Mouse (Mus musculus) hindbrain, embryonic 13.5 days (tissue): ENCODE measurements around the gene Nup210l. TPM values are rescaled to one million over a fixed set of nuclear protein-coding genes. Genes with fewer than 3 reads are reported as not detected.
A peak's percentile ranks its signal among the peaks of the same experiment; 100 is the strongest.

ENCODE experiments used
- ATAC-seq: fragments of 200-750 bp; cut with Nextera tagmentation; 2 replicates; pipeline ENCODE4 v1.8.0; 2017; ENCODE audit warnings: moderate TSS enrichment; ENCODE audit not compliant: low FRiP score
- H3K27ac ChIP-seq: fragments of 300-500 bp; sonication (generic); 2 replicates; pipeline ENCODE4 v1.5.1; 2015; ENCODE audit warnings: inconsistent platforms, mild to moderate bottlenecking, moderate library complexity
- H3K27me3 ChIP-seq: fragments of 300-500 bp; sonication (generic); 2 replicates; pipeline ENCODE4 v1.6.1; 2015; ENCODE audit warnings: mild to moderate bottlenecking, inconsistent platforms
- H3K36me3 ChIP-seq: fragments of 300-500 bp; sonication (generic); 2 replicates; pipeline ENCODE4 v1.6.1; 2015; ENCODE audit warnings: mild to moderate bottlenecking, inconsistent platforms
- H3K4me1 ChIP-seq: fragments of 300-500 bp; sonication (generic); replicated peaks from 2 replicates; pipeline ENCODE4 v1.6.1; 2015; ENCODE audit warnings: inconsistent platforms
- H3K4me2 ChIP-seq: fragments of 300-500 bp; sonication (generic); 2 replicates; pipeline ENCODE4 v1.6.1; 2015; ENCODE audit warnings: inconsistent platforms, mild to moderate bottlenecking, moderate library complexity
- H3K4me3 ChIP-seq: fragments of 300-500 bp; sonication (generic); 2 replicates; pipeline ENCODE4 v1.5.1; 2015; ENCODE audit warnings: mild to moderate bottlenecking, inconsistent platforms
- H3K9ac ChIP-seq: fragments of 300-500 bp; sonication (generic); 2 replicates; pipeline ENCODE4 v1.6.1; 2015; ENCODE audit warnings: mild to moderate bottlenecking, inconsistent platforms
- H3K9me3 ChIP-seq: fragments of 300-500 bp; sonication (generic); 2 replicates; pipeline ENCODE4 v1.6.1; 2016; ENCODE audit warnings: inconsistent platforms
- WGBS: fragments of 180-500 bp; shearing (Covaris S2); methylation state at CpG from one replicate; pipeline ENCODE4 v1.1.7; 2015; 5-methylcytosine and 5-hydroxymethylcytosine counted together
- polyA plus RNA-seq: library from polyadenylated mRNA; unstranded; fragments of >200 nt; fragmentation: Nextera tagmentation; extraction: Ambion mirVana; gene quantifications from 2 replicates; pipeline ENCODE4 v1.2.1, GENCODE M21; 2015

Gene Nup210l
- polyA plus RNA-seq = 0.31 and 0.44 TPM in 2 replicates

- Histone ChIP-seq H3K4me3 (no peak within 1 kb of the TSS), H3K27ac (no peak within 1 kb of the TSS), H3K9ac (no peak within 1 kb of the TSS), H3K9me3 (no peaks in the 10 kb centered on the region), H3K27me3 (no peaks in the 10 kb centered on the region), H3K4me1 (no peaks in the 10 kb centered on the region), H3K36me3 (peaks cover 15% of the 10 kb centered on the region), H3K4me2 (no peak within 1 kb of the TSS)
- WGBS = 86% methylated on average over 13 of the region's 13 CpGs
- no peak for ATAC-seq
Measured at GRCm38 (mm10) chr3:90103938-90104337, at the start of gene Nup210l. Gene Nup210l (plus strand): TSS chr3:90104132.

GRCm38 (mm10) chr3:90061549-90061948 lies 42.4 kb upstream of the Nup210l start:
- no peaks in the 10 kb centered on the region for H3K9me3 ChIP-seq

GRCm38 (mm10) chr3:90062539-90062938 lies 41.4 kb upstream of the Nup210l start:
- Histone ChIP-seq H3K27me3 (no peaks in the 10 kb centered on the region), H3K9me3 (no peaks in the 10 kb centered on the region), H3K27ac (no peak overlapping the region), H3K4me3 (no peak overlapping the region), H3K4me2 (no peak overlapping the region), H3K9ac (no peak overlapping the region), H3K4me1 (no peaks in the 10 kb centered on the region), H3K36me3 (peaks cover 66% of the 10 kb centered on the region)
- WGBS = 56% methylated on average over 2 of the region's 2 CpGs
- ATAC-seq = no peak

More at GRCm38 (mm10) chr3:90061549-90061948, 42.4 kb upstream of the Nup210l start:
- Histone ChIP-seq H3K36me3 (peaks cover 75% of the 10 kb centered on the region), H3K9ac (no peak overlapping the region), H3K27ac (no peak overlapping the region), H3K4me3 (no peak overlapping the region), H3K27me3 (no peaks in the 10 kb centered on the region), H3K4me2 (no peak overlapping the region), H3K4me1 (no peaks in the 10 kb centered on the region)
- WGBS = 95% methylated on average over 6 of the region's 6 CpGs
- ATAC-seq = no peak

GRCm38 (mm10) chr3:90064383-90064782 lies 39.5 kb upstream of the Nup210l start:
- Histone ChIP-seq H3K27ac (no peak overlapping the region), H3K9ac (no peak overlapping the region), H3K36me3 (peaks cover 53% of the 10 kb centered on the region), H3K4me2 (no peak overlapping the region), H3K4me3 (no peak overlapping the region), H3K9me3 (no peaks in the 10 kb centered on the region), H3K27me3 (no peaks in the 10 kb centered on the region), H3K4me1 (no peaks in the 10 kb centered on the region)
- 81% methylated on average over 3 of the region's 3 CpGs for WGBS
- no peak for ATAC-seq

- peaks cover 43% of the 10 kb centered on the region for H3K36me3 ChIP-seq
- no peak overlapping the region for H3K4me2 ChIP-seq
- 67% methylated on average over 3 of the region's 3 CpGs for WGBS
- no peak overlapping the region for H3K27ac ChIP-seq
- ATAC-seq = no peak
- H3K9ac ChIP-seq = no peak overlapping the region
- no peaks in the 10 kb centered on the region for H3K27me3 ChIP-seq
- no peaks in the 10 kb centered on the region for H3K9me3 ChIP-seq
- H3K4me1 ChIP-seq = no peaks in the 10 kb centered on the region
- H3K4me3 ChIP-seq = no peak overlapping the region
Measured at GRCm38 (mm10) chr3:90065553-90065952, 38.4 kb upstream of the Nup210l start.

- ATAC-seq = no peak
- no peaks in the 10 kb centered on the region for H3K4me1 ChIP-seq
- no peak overlapping the region for H3K9ac ChIP-seq
- H3K9me3 ChIP-seq = no peaks in the 10 kb centered on the region
- H3K4me3 ChIP-seq = no peak overlapping the region
- 88% methylated on average over 4 of the region's 4 CpGs for WGBS
- peaks cover 21% of the 10 kb centered on the region for H3K36me3 ChIP-seq
- H3K27ac ChIP-seq = no peak overlapping the region
- no peak overlapping the region for H3K4me2 ChIP-seq
- no peaks in the 10 kb centered on the region for H3K27me3 ChIP-seq
Measured at GRCm38 (mm10) chr3:90067851-90068250, 36.1 kb upstream of the Nup210l start.

GRCm38 (mm10) chr3:90069688-90070087 lies 34.2 kb upstream of the Nup210l start:
- Histone ChIP-seq H3K27me3 (no peaks in the 10 kb centered on the region), H3K36me3 (peaks cover 8% of the 10 kb centered on the region; the same call in 1 of the 2 replicates), H3K4me3 (no peak overlapping the region), H3K9ac (no peak overlapping the region), H3K27ac (no peak overlapping the region), H3K4me1 (no peaks in the 10 kb centered on the region), H3K4me2 (no peak overlapping the region), H3K9me3 (no peaks in the 10 kb centered on the region)
- WGBS = 84% methylated on average over 7 of the region's 7 CpGs
- ATAC-seq = no peak

- no peak within 1 kb of the TSS for H3K4me2 ChIP-seq
- no peak within 1 kb of the TSS for H3K4me3 ChIP-seq
- H3K27ac ChIP-seq = no peak within 1 kb of the TSS
- H3K9me3 ChIP-seq = no peaks in the 10 kb centered on the region
- no peaks in the 10 kb centered on the region for H3K27me3 ChIP-seq
- H3K9ac ChIP-seq = no peak within 1 kb of the TSS
- 79% methylated on average over 4 of the region's 4 CpGs for WGBS
- H3K36me3 ChIP-seq = no peaks in the 10 kb centered on the region
- ATAC-seq = no peak
- peaks cover 5% of the 10 kb centered on the region for H3K4me1 ChIP-seq
Measured at GRCm38 (mm10) chr3:90072294-90072693, 31.6 kb upstream of the Nup210l start, which contains the start of gene Tpm3. Gene Tpm3 (plus strand): TSS chr3:90072649.

GRCm38 (mm10) chr3:90076921-90077716 lies 26.8 kb upstream of the Nup210l start:
- no peak for ATAC-seq
- no peaks in the 10 kb centered on the region for H3K27me3 ChIP-seq
- H3K4me2 ChIP-seq = 0 out of 2 replicates have a peak overlapping the region, but pooled peaks have one; percentile 8
- H3K4me1 ChIP-seq = peaks cover 31% of the 10 kb centered on the region
- H3K4me3 ChIP-seq = no peak overlapping the region
- no peaks in the 10 kb centered on the region for H3K9me3 ChIP-seq
- no peak overlapping the region for H3K27ac ChIP-seq
- no peaks in the 10 kb centered on the region for H3K36me3 ChIP-seq
- 10% methylated on average over 5 of the region's 5 CpGs for WGBS
- no peak overlapping the region for H3K9ac ChIP-seq

- no peak overlapping the region for H3K27ac ChIP-seq
- no peaks in the 10 kb centered on the region for H3K36me3 ChIP-seq
- H3K9ac ChIP-seq = no peak overlapping the region
- H3K9me3 ChIP-seq = no peaks in the 10 kb centered on the region
- 62% methylated on average over 5 of the region's 5 CpGs for WGBS
- H3K4me2 ChIP-seq = no peak overlapping the region
- no peak overlapping the region for H3K4me3 ChIP-seq
- ATAC-seq = no peak
- H3K27me3 ChIP-seq = no peaks in the 10 kb centered on the region
- H3K4me1 ChIP-seq = peaks cover 42% of the 10 kb centered on the region
Measured at GRCm38 (mm10) chr3:90078224-90078623, 25.7 kb upstream of the Nup210l start.

- Histone ChIP-seq H3K36me3 (no peaks in the 10 kb centered on the region), H3K9ac (peak overlapping the region; percentile 91), H3K9me3 (no peaks in the 10 kb centered on the region), H3K27me3 (no peaks in the 10 kb centered on the region), H3K4me1 (peaks cover 52% of the 10 kb centered on the region), H3K4me2 (peak overlapping the region; percentile 93), H3K27ac (peak overlapping the region; percentile 97), H3K4me3 (peak overlapping the region; percentile 92)
- peak; percentile 94 for ATAC-seq
- under 1% methylated on average over 33 of the region's 33 CpGs for WGBS
Measured at GRCm38 (mm10) chr3:90079133-90079762, 24.7 kb upstream of the Nup210l start.

GRCm38 (mm10) chr3:90079763-90080497 lies 24.0 kb upstream of the Nup210l start:
- Histone ChIP-seq H3K4me1 (peaks cover 59% of the 10 kb centered on the region), H3K27me3 (no peaks in the 10 kb centered on the region), H3K27ac (peak overlapping the region; percentile 97), H3K9ac (peak overlapping the region; percentile 91), H3K36me3 (no peaks in the 10 kb centered on the region), H3K4me2 (peak overlapping the region; percentile 93), H3K4me3 (peak overlapping the region; percentile 92), H3K9me3 (no peaks in the 10 kb centered on the region)
- ATAC-seq = peak; percentile 80
- WGBS = under 1% methylated on average over 51 of the region's 53 CpGs
